Mouse (Mus musculus) urinary bladder, adult 2 months (tissue): ENCODE measurements around the gene Bbx. TPM values are rescaled to one million over a fixed set of nuclear protein-coding genes. Genes with fewer than 3 reads are reported as not detected.
A peak's percentile ranks its signal among the peaks of the same experiment; 100 is the strongest.

Experiments
- DNase-seq: peaks from one replicate; pipeline ENCODE4 v3.0.0; 2022; ENCODE audit warnings: low spot score
- polyA plus RNA-seq: library from polyadenylated mRNA; depleted of rRNA; stranded (reverse); fragments of >200 nt; gene quantifications from 2 replicates; pipeline ENCODE4 v1.2.3, GENCODE M21; 2012; rRNA removed

Bbx gene
- polyA plus RNA-seq = 16.9 and 19.3 TPM in 2 replicates

DNA sequence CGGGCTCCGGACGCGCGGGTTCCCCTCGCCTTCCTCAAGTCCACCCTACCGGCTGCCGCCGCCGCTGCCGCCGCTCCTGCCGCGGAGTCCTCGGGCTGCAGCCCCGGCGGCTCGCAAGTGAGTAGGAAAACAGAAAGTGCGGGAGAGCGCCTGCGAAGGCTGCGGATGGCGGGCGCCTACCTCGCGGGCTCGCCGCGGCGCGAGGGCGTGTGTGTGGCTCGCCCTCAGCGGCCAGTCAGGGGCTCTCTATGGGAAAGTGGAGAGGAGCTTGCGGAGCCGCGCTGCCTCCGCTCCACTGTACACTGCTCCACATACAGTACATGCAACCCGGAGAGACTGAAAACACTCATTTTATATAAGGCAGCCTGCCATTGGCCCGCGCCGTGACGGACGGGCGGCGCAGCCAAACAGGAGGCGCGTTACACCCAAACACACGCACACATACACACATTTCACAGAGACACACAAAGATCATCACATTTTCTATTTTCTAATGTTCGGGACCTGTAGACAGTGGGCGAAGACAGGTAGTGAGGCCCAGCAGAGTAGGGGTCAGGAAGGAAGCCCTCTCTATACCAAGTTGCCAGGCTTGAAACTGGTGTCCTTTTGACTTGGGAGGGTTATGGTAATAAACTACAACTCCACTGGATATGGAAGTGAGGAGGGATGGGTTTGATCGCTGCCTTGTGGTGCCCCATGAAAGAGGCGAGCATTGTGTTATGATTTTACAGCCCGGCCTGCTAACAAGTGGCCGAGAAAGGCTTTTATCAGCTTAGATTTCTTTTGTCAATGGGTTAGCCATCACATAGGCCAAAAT lies at the start of gene Bbx:
TSS of gene Bbx (minus strand) at position 329 of the 817 bp plus-strand sequence.
- DNase-seq = peak; percentile 94

DNA sequence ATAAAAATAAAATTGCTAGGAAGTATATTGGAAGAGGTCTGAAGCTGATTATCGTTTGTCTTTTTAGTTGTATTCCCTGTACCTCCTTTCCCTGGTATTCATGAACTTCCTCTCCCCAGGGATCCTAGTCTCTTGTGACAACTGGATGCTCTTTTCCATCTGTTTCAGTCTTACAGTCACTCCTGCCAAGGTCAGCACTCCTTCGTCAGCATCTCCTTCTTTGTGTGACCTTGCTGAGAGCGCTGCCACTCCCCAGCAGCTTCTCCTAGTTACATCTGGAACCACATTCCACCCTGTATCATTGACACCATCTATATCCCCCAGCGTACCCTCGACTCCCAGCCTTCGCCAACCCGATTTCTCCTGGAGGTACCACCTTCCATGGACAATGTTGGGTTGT lies 49.7 kb upstream of the Bbx start:
- DNase-seq = no peak

- no peak for DNase-seq
These were observed 49.2 kb upstream of the Bbx start for GRCm38 (mm10) chr16:50481341-50481740.

DNA sequence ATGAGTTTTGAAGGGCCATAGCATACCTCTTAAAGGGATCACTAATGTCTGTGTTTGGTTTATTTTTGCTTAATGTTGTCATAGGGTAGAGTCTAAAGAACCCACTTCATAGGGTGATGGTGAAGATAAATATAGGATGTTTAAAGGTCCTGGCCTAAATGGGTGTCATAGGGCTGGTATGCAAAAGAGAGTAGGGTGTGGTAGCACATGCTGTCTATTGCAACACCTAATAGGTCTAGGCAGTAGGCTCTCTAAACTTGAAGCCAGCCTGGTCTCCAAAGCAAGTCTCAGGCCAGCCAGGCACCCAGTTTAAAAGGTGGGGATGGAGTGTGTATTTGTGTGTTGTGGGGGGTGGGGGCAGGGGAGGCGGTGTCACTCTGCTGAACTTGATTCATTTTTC lies 46.5 kb upstream of the Bbx start:
- DNase-seq = no peak

DNA sequence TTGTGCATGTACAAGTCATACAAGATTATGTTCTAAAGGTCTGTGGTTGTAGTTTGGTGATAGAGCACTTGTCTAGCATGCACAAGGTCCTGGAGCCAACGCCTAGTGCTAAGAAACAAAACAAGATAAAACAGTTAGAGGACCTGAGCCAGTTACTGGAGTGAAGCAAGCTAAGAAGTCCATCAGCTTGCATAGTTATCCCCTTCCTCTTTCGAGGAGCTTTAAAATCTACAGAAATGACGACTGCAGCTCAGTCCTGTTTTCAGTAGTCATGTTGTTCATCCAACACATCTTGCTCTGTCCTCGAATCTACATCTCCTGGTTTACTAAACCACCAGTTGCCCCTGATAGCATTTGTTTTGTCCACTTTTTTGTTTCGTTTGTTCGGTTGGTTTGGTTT lies 45.4 kb upstream of the Bbx start:
- no peak for DNase-seq

DNA sequence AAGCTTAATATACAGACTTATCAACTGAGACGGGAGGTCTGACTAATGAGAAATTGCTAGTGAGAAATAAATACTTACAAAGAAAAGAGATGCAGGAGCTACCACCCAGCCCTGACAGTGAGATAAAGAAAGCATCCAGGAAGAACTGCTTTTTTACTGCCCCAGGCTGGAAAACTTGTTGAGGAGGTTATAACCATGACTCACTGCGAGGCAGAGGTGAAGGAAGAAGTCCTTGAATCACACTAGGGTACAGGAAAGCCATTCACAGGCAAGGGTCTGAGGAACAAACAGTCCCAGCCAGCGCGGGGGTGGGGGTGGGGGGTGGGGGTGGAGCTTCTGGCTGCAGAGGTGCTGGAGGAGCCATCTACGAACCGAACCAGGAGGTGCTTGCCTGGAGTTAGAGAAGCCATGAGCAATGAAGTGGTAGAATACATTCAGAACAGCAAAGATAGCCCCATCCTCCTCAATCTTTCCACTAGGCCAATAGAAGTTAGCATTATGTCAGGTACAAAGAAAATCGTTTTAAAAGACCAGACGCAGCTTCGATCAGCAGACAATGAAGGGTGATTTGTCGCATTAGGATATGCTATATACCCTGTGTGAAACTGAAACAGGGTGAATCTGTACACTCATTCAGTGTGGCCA lies 30.2 kb upstream of the Bbx start:
- no peak for DNase-seq

DNA sequence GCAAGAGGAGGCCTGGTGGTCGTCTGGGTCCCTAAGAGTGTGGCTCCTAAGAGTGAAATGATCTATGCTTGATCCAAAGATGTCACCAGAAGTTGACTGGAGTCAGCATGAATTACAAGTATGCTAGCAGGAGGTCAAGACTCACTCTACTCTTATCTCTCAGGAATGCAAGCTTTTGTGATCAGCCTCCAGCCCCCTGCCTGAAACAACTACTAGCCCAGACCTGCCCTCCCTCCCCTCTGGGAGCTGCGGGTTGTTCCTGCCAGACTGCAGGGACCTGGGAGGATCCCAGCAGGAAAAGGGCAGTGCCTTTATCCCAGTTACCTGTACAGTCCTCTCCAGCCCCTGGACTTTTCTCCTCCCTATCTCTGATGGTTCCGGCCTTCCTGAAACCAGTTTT lies 27.0 kb upstream of the Bbx start:
- no peak for DNase-seq

DNA sequence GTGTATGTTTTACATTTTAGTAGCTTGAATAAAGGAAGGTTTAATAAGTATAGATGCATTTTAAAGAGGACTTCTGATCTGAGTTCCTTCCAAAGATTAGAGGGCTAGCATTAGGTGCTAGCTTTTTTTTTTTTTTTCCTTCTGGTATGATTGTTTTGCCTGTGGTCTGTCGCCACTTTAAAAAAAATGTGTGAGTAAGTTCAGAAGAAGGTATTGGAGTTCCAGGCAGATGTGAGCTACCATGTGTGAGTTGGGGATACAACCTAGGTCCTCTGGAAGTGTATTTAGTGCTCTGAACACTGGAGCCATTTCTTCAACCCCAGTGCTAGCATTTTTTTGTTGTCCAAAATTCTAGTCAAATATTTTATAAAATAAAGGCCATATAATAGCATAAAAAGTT lies 23.9 kb upstream of the Bbx start:
- DNase-seq = no peak

DNA sequence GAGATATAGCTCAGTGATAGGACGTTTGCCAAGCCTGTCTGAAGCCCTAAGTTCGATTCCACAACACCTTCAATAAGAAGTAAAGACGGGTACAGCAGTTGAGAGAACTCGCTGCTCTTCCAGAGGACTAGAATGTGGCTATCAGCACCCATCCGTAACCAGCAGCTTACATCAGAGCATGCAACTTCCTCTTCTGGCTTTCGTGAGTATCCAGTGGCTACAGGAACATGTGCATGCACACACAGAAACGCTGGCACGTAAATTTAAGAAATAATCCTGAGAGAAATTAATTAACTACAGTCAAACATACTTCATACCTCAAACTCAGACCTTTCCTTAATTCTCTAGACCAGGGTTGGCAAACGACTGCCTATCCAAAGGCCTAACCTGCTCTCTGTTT lies 16.9 kb upstream of the Bbx start:
- no peak for DNase-seq

- DNase-seq = no peak
These were observed 12.8 kb upstream of the Bbx start for GRCm38 (mm10) chr16:50445014-50445413.

DNA sequence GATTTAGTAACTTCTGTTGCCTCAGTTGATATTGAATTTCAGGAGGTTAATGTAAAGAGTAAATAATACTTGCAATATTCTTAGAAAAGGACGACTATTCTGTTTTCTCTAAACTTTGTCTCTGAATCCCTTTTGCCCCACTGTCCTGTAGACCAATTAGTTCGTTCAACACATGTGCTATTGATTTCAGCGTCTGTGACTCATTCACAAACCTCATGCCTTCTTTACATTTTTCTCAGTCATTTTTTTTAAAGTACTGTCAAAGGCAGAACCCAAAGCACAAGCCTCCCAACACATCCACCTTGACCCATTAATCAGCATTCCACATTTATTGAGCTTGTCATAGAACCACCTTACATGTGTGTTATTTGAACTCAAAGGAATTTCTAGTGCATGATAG lies 6.6 kb upstream of the Bbx start:
- no peak for DNase-seq

GRCm38 (mm10) chr16:50437788-50438187 lies 5.6 kb upstream of the Bbx start:
- DNase-seq = no peak

- DNase-seq = no peak
These were observed 5.1 kb upstream of the Bbx start for GRCm38 (mm10) chr16:50437331-50437730.

- peak; percentile 67 for DNase-seq
These were observed 894 bp downstream of the Bbx start for GRCm38 (mm10) chr16:50431011-50431981.

GRCm38 (mm10) chr16:50430515-50430877 lies 1.7 kb downstream of the Bbx start:
- DNase-seq = no peak

DNA sequence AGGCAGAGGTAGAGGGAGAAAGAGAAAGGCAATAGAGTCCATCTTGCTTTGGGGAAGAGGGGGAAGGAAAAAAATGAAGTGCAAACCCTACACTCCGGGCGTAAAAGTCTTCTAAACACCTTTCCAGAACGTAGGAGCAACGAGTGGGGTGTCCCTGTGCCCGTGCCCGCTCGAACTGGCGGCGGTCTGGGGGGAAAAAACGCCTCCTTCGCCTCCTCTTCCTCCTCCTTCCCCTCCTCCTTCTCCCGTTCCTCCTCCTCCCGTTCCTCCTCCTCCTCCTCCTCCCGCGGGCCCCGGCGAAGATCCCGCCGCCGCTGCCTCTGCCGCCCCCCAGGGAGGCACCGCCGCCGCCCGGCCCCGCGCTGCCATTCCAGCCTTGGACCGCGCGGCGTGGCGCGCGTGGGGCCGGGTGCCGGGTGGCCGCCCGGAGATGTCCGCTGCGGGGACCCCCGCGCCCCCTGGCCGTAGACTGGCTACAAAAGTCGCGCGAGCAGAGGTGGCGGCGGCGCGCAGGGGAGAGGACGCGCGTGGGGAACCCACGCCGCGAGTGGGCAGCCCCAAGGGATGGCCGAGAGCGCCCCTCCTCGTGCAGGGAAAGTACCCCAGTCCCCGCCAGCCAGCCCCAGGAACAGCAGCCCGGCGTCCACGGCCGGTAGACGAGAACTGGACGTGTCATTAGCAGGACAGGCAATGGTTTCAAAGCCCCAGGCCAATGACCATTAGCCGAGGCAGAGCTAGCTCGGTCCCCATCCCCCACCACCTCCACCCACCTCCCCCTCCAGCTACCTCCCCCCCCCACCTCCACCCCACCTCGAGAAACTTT lies 2.3 kb downstream of the Bbx start:
- DNase-seq = peak; percentile 39

- DNase-seq = peak; percentile 29
These were observed 3.1 kb downstream of the Bbx start for GRCm38 (mm10) chr16:50428871-50429691.

DNA sequence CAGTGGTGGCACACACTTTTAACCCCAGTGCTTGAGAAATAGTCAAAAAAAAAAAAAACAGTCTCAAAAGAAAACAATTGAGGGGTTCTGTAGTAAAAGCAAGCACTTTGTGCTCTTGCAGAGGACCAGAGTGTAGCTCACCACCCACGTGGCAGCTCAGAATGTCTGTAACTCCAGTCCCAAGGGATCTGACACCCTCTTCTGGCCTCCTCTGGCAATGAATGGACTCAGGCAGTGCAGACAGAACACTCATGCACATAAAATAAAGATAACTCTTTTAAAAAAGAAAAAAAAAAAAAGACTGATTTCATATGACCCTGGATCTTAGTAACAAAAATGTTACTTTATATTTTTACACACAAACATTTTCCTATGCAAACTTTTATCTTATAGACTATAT lies 12.1 kb downstream of the Bbx start:
- DNase-seq = no peak

DNA sequence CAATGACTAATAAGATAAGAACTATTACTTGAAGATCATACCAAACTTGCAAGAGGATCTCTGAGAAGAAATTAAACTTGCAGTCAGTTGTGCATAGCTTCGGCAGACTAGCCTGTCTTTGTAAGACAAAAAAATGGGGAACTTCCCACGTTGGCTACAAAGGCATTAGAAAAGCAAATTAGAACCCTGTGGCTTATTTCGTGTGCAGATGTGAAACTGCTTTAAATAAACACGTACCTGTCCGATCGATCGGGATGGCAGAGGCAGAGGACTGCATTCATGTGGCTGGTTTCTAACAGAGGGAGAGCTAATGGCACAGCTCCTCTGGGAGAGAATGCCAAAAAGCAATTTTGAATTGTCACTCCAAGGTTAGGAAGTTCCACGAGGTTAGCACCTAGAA lies 16.8 kb downstream of the Bbx start:
- no peak for DNase-seq

DNA sequence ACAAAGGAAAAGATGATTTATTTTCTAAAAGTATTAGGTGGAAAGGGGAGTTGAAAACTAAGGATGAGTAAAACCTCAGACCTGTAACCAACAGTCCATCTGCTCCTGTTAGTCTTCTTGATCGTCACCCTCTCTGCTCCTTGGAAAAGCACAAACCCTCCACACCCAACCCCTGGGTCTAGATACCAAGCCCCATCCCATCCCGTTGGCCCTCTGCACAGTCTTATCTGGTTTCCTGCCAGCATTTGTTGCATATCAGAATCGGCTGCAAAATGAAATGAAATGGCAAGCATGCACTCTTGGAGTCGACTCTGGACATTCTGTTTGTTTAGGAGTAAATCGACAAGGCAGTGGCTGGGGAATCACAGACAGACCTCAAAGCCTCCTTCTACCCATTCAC lies 29.3 kb downstream of the Bbx start:
- DNase-seq = no peak

GRCm38 (mm10) chr16:50399775-50400174 lies 32.4 kb downstream of the Bbx start:
- no peak for DNase-seq
